ENCODE assay signal across 8 mouse cellular contexts in genomic region chr12:84969656-84970427, GRCm38 (mm10). TPM values are rescaled to one million over a fixed set of nuclear protein-coding genes. Genes with fewer than 3 reads are reported as not detected.
DNase-seq lines count a peak whose midpoint lies in the region; ATAC-seq and TF ChIP-seq lines count a peak whose summit lies in the region.

No protein-coding gene starts in this region.

- H3K4me2 ChIP-seq in lung, embryonic 15.5 days, result peak overlapping the region; percentile 75
- H3K4me2 ChIP-seq in intestine, embryonic 14.5 days (ENCODE audit: low read length), result peak overlapping the region; percentile 93
- H3K4me2 ChIP-seq in myocyte (ENCODE audit: low read depth), result peak overlapping the region; percentile 96

- peak overlapping the region; percentile 84 for H3K4me3 ChIP-seq in lung, embryonic 15.5 days
- peak overlapping the region; percentile 83 for H3K4me3 ChIP-seq in embryonic facial prominence, embryonic 10.5 days
- H3K4me3 ChIP-seq in intestine, embryonic 14.5 days (ENCODE audit: low read depth, low read length), result peak overlapping the region; percentile 71
- H3K4me3 ChIP-seq in myocyte, result peak overlapping the region; percentile 92

- H3K79me2 ChIP-seq in myocyte (ENCODE audit: control insufficient read depth, insufficient read depth), result peaks cover 66% of the 10 kb centered on the region

- peak overlapping the region; percentile 70 for H3K9ac ChIP-seq in lung, embryonic 15.5 days
- peak overlapping the region; percentile 67 for H3K9ac ChIP-seq in intestine, embryonic 14.5 days (ENCODE audit: low read length)

- H3K36me3 ChIP-seq in lung, embryonic 15.5 days, result peaks cover 14% of the 10 kb centered on the region
- H3K36me3 ChIP-seq in embryonic facial prominence, embryonic 10.5 days (replicated peaks), result peaks cover 27% of the 10 kb centered on the region
- H3K36me3 ChIP-seq in intestine, embryonic 14.5 days (ENCODE audit: control insufficient read depth, insufficient read depth, low read length), result peaks cover 25% of the 10 kb centered on the region
- peaks cover 21% of the 10 kb centered on the region for H3K36me3 ChIP-seq in myocyte (ENCODE audit: control insufficient read depth, insufficient read depth)

- ATAC-seq in lung, embryonic 15.5 days (ENCODE audit: borderline replicate concordance, extremely low read depth, low FRiP score, low TSS enrichment), result no peak
- no peak; the same call in 1 of the 2 replicates for ATAC-seq in intestine, embryonic 14.5 days (replicated peaks; ENCODE audit: low FRiP score, low TSS enrichment, low read depth)
- no peak for ATAC-seq in cerebellum, adult (ENCODE audit: insufficient number of reproducible peaks, low FRiP score, low TSS enrichment)

- H3K4me1 ChIP-seq in lung, embryonic 15.5 days, result peaks cover 15% of the 10 kb centered on the region
- peaks cover 18% of the 10 kb centered on the region for H3K4me1 ChIP-seq in embryonic facial prominence, embryonic 10.5 days
- peaks cover 9% of the 10 kb centered on the region for H3K4me1 ChIP-seq in intestine, embryonic 14.5 days (replicated peaks; ENCODE audit: control insufficient read depth, insufficient read depth, low read length)

- no peaks in the 10 kb centered on the region for H3K9me3 ChIP-seq in lung, embryonic 15.5 days
- H3K9me3 ChIP-seq in embryonic facial prominence, embryonic 10.5 days, result no peaks in the 10 kb centered on the region
- no peaks in the 10 kb centered on the region for H3K9me3 ChIP-seq in intestine, embryonic 14.5 days (ENCODE audit: control insufficient read depth, low read length)

- no peak overlapping the region for H3K27ac ChIP-seq in lung, embryonic 15.5 days
- peak overlapping the region; percentile 85 for H3K27ac ChIP-seq in embryonic facial prominence, embryonic 10.5 days (replicated peaks)
- no peak overlapping the region for H3K27ac ChIP-seq in intestine, embryonic 14.5 days (ENCODE audit: low read depth)

- peak overlapping the region; percentile 25 for H3ac ChIP-seq in myocyte (ENCODE audit: control insufficient read depth, insufficient read length)

- WGBS in lung, embryonic 15.5 days, result 21% methylated on average over 15 of the region's 15 CpGs
- WGBS in embryonic facial prominence, embryonic 10.5 days, result 29% methylated on average over 15 of the region's 15 CpGs
- 25% methylated on average over 15 of the region's 15 CpGs for WGBS in intestine, embryonic 14.5 days

- TF ChIP-seq POLR2A in myocyte (IDR thresholded peaks at IDR 0.05; ENCODE audit: insufficient read length, low read depth), result no peak

- no peaks in the 10 kb centered on the region for H3K27me3 ChIP-seq in lung, embryonic 15.5 days
- H3K27me3 ChIP-seq in embryonic facial prominence, embryonic 10.5 days (replicated peaks; ENCODE audit: low read depth, poor library complexity, severe bottlenecking), result no peaks in the 10 kb centered on the region
- no peaks in the 10 kb centered on the region for H3K27me3 ChIP-seq in intestine, embryonic 14.5 days (replicated peaks; ENCODE audit: control insufficient read depth, insufficient read depth, low read length)
- no peaks in the 10 kb centered on the region for H3K27me3 ChIP-seq in myocyte (ENCODE audit: control insufficient read depth, insufficient read depth, insufficient read length)

- DNase-seq in lung, postnatal 25 days (ENCODE audit: low spot score), result no peak
- no peak for DNase-seq in embryonic facial prominence, embryonic 10.5 days (ENCODE audit: low spot score)
- DNase-seq in intestine, embryonic 14.5 days (ENCODE audit: low spot score), result no peak
- DNase-seq in right cerebral cortex, adult 2 months (ENCODE audit: low spot score in 2 of 2), result no peak
- DNase-seq in adrenal gland, adult (ENCODE audit: inconsistent age in 2 of 2, low spot score in 1 of 2), result no peak

TF ChIP-seq in myocyte, 11 proteins besides CTCF, POLR2A, EP300 and RAD21:
- TF ChIP-seq CEBPB (IDR thresholded peaks at IDR 0.05; ENCODE audit: insufficient read depth, poor library complexity, severe bottlenecking) (no peak), SRF (IDR thresholded peaks at IDR 0.05; ENCODE audit: control insufficient read depth, insufficient read length, low read depth) (no peak), USF1 (IDR thresholded peaks at IDR 0.05; ENCODE audit: low read depth) (no peak)

RNA-seq across cellular contexts. Expression of gene Fcf1, which starts 0.9 kb away (rescaled TPM):
- polyA plus RNA-seq in lung, embryonic 15.5 days (2015; fragmentation: Nextera tagmentation; extraction: Ambion mirVana), result 139 and 144 TPM in 2 replicates
- polyA plus RNA-seq in embryonic facial prominence, embryonic 10.5 days (2016; fragmentation: Nextera tagmentation; extraction: Ambion mirVana), result 191 and 192 TPM in 2 replicates
- polyA plus RNA-seq in intestine, embryonic 14.5 days (2014; fragmentation: Nextera tagmentation; extraction: Ambion mirVana), result 144 and 149 TPM in 2 replicates
- 129 TPM for polyA plus RNA-seq in myocyte (2012; fragmentation: generic; extraction: Trizol)

RNA-seq across cellular contexts. Expression of gene Arel1, which starts 0.9 kb away (rescaled TPM):
- 13.8 and 16.1 TPM in 2 replicates for polyA plus RNA-seq in lung, embryonic 15.5 days (2015; fragmentation: Nextera tagmentation; extraction: Ambion mirVana)
- polyA plus RNA-seq in embryonic facial prominence, embryonic 10.5 days (2016; fragmentation: Nextera tagmentation; extraction: Ambion mirVana), result 16.8 and 18.1 TPM in 2 replicates
- polyA plus RNA-seq in intestine, embryonic 14.5 days (2014; fragmentation: Nextera tagmentation; extraction: Ambion mirVana), result 13.5 TPM in 2 replicates
- polyA plus RNA-seq in myocyte (2012; fragmentation: generic; extraction: Trizol), result 17.4 TPM

RNA-seq across cellular contexts. Expression of gene Ylpm1, which starts 26.3 kb away (rescaled TPM):
- polyA plus RNA-seq in lung, embryonic 15.5 days (2015; fragmentation: Nextera tagmentation; extraction: Ambion mirVana), result 23.3 and 28.4 TPM in 2 replicates
- 36.5 and 37.9 TPM in 2 replicates for polyA plus RNA-seq in embryonic facial prominence, embryonic 10.5 days (2016; fragmentation: Nextera tagmentation; extraction: Ambion mirVana)
- 40.0 and 40.8 TPM in 2 replicates for polyA plus RNA-seq in intestine, embryonic 14.5 days (2014; fragmentation: Nextera tagmentation; extraction: Ambion mirVana)
- polyA plus RNA-seq in myocyte (2012; fragmentation: generic; extraction: Trizol), result 21.0 TPM
